Mouse (Mus musculus) ES-E14 (cell line): ENCODE data around the gene Furin.

ENCODE experiments used
- MAFK ChIP-seq: IDR thresholded peaks from 2 replicates; pipeline ENCODE4 v1.6.1; 2014; ENCODE audit warnings: mild to moderate bottlenecking, low read depth, low read length, inconsistent platforms; ENCODE audit not compliant: insufficient read depth
- ZC3H11A ChIP-seq: IDR thresholded peaks from 2 replicates; pipeline ENCODE4 v1.6.1; 2012; ENCODE audit warnings: low read depth, mild to moderate bottlenecking, inconsistent platforms, low read length, borderline replicate concordance

DNA sequence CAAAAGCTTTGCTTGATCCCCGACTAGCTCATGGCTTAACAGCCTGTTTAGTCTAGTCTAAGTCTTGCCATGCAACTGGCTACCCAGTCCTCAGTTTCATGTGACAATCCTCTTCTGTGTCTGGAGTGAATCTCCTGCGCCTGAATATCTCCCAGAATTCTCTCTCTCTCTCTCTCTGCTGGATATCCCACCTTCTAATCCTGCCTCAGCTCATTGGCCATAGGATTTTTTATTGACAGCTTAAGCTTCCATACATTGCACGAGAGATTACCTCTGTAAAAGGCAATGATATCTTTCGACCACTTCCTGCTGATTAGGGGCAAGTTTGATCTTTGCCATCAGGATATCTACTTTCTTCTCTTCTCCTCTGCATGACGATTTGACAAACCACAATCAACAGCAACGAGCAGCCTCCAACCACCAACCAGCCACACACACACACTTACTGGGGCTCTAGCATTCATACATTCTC is 44.4 kb upstream of the Furin start:
- TF ChIP-seq MAFK (no peak), ZC3H11A (no peak)
